Mouse (Mus musculus) mouse embryonic stem cell (cell line): Measurements from ENCODE around the gene Eif2s3x.
"Not testable (repeated sequence)": the region's sequence is repeated elsewhere in the genome, so short reads cannot be mapped to it uniquely, and the experiment has no call there.

Experiments used
- in situ Hi-C, 2 experiments: fragments of 300-500 bp; cut with MboI; formaldehyde crosslinking; loops; 1 replicate in 1 of 2; 3 replicates in 1 of 2; pipeline ENCODE4 v1.14.3; 2019 to 2020; ENCODE audit warnings: low sequenced_read_pairs in 2 of 2, low pct_unique_long_range_greater_than_20kb in 1 of 2, mixed read lengths in 1 of 2; ENCODE audit not compliant: unreplicated experiment in 1 of 2

Eif2s3x gene

GRCm38 (mm10) chrX:94212597-94213321 lies at the start of gene Eif2s3x:
Gene Eif2s3x, minus strand, starts transcription at chrX:94212862.
- in situ Hi-C loops, result no loop called here

- in situ Hi-C loops, result no loop called here
Observed at GRCm38 (mm10) chrX:94235601-94236000, 22.9 kb upstream of the Eif2s3x start.

- in situ Hi-C loops, result no loop called here
Observed at GRCm38 (mm10) chrX:94235190-94235555, 22.5 kb upstream of the Eif2s3x start.

GRCm38 (mm10) chrX:94234532-94235189 lies 22.0 kb upstream of the Eif2s3x start, which contains the start of gene Klhl15:
Gene Klhl15, plus strand, starts transcription at chrX:94234599.
- in situ Hi-C loops, result no loop called here

- in situ Hi-C loops, result no loop called here
Observed at GRCm38 (mm10) chrX:94233936-94234531, 21.4 kb upstream of the Eif2s3x start.

GRCm38 (mm10) chrX:94233432-94233831 lies 20.8 kb upstream of the Eif2s3x start:
- in situ Hi-C loops, result no loop called here

GRCm38 (mm10) chrX:94213384-94213783 lies 722 bp upstream of the Eif2s3x start:
- in situ Hi-C loops, result no loop called here

- in situ Hi-C loops, result no loop called here
Observed at GRCm38 (mm10) chrX:94212264-94212596, 432 bp downstream of the Eif2s3x start.

GRCm38 (mm10) chrX:94197789-94198188 lies 14.9 kb downstream of the Eif2s3x start:
- in situ Hi-C loops, result no loop called here

GRCm38 (mm10) chrX:94193901-94194300 lies 18.8 kb downstream of the Eif2s3x start:
- in situ Hi-C loops, result not testable (repeated sequence)

GRCm38 (mm10) chrX:94185156-94185555 lies 27.5 kb downstream of the Eif2s3x start:
- in situ Hi-C loops, result no loop called here

GRCm38 (mm10) chrX:94183814-94184213 lies 28.8 kb downstream of the Eif2s3x start:
- in situ Hi-C loops, result no loop called here

GRCm38 (mm10) chrX:94177715-94178340 lies 34.8 kb downstream of the Eif2s3x start:
- in situ Hi-C loops, result no loop called here

GRCm38 (mm10) chrX:94169348-94169747 lies 43.3 kb downstream of the Eif2s3x start:
- in situ Hi-C loops, result no loop called here

GRCm38 (mm10) chrX:94152251-94152830 lies 60.3 kb downstream of the Eif2s3x start:
- in situ Hi-C loops, result no loop called here

GRCm38 (mm10) chrX:94150471-94150870 lies 62.2 kb downstream of the Eif2s3x start:
- in situ Hi-C loops, result no loop called here

- in situ Hi-C loops, result no loop called here
Observed at GRCm38 (mm10) chrX:94142004-94142771, 70.5 kb downstream of the Eif2s3x start.

- in situ Hi-C loops, result no loop called here
Observed at GRCm38 (mm10) chrX:94140080-94140479, 72.6 kb downstream of the Eif2s3x start.
